Mouse (Mus musculus): ENCODE data around the gene Cfi.
A peak's percentile ranks its signal among the peaks of the same experiment; 100 is the strongest.

The Cfi gene

GRCm38 (mm10) chr3:129877327-129877726 lies 41.6 kb downstream of the Cfi start:
- DNase-seq (ENCODE audit: low spot score in 2 of 2), result no peak

GRCm38 (mm10) chr3:129878405-129879021 lies 42.8 kb downstream of the Cfi start, which contains the start of gene Pla2g12a:
Pla2g12a (plus strand) TSS chr3:129878606.
- DNase-seq (ENCODE audit: low spot score in 2 of 2), result peak; percentile 89

GRCm38 (mm10) chr3:129879131-129879757 lies 43.6 kb downstream of the Cfi start:
- DNase-seq (ENCODE audit: low spot score in 2 of 2), result no peak

- DNase-seq (ENCODE audit: low spot score in 2 of 2), result no peak
Observed at GRCm38 (mm10) chr3:129879913-129880312, 44.2 kb downstream of the Cfi start.

DNA sequence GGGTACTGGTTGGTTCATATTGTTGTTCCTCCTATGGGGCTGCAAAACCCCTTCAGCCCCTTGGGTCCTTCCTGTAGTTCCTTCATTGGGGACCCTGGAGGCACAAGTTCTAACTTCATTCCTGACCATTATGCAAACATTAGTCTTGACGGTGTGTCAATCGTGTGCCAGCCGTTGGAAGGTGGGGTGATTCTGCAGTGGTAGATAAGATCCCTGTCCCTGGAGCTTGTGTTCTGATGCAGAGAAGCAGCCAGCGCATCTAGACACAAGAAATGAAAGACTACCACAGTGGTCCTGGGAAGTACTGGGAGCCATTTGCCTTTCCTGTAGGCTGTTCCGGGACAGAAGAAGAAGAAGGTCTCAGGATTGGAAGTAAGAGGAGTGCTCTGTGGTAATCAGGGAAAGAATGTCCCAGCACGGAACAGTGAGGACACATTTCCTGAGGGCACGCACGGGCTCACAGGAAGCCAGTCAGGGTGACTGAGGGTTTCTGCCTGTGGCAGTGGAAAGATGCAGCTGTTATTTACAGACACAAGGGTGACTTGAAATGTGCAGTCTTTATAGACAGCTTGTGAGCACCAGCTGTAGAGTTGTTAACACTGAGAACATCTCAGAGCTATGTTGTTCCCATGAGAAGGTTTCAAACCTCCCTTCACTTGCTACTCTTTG lies 45.4 kb downstream of the Cfi start:
- no peak for DNase-seq (ENCODE audit: low spot score in 2 of 2)

- DNase-seq (ENCODE audit: low spot score in 2 of 2), result no peak
Observed at GRCm38 (mm10) chr3:129885577-129885976, 49.9 kb downstream of the Cfi start.

DNA sequence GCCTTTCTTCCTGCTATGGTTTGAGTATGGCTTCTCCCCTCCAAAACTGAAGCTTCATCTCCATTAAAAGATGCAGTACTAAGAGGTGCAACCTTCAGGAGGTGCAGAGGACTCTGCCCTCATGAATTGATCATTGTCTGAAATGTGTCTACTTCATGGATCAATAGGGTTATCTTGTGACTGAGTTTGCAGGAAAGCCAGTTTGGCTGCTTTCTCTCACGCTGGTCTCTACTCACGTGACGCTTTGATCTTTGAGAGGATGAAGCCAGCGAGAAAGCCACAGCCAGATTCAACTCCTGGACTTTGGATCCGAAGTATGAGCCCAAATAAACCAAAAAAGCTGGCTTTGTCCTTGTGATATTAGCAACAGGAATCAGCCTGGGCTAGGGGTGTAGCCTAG lies 50.7 kb downstream of the Cfi start:
- no peak for DNase-seq (ENCODE audit: low spot score in 2 of 2)

- DNase-seq (ENCODE audit: low spot score in 2 of 2), result no peak
Observed at GRCm38 (mm10) chr3:129887779-129888517, 52.3 kb downstream of the Cfi start.

DNA sequence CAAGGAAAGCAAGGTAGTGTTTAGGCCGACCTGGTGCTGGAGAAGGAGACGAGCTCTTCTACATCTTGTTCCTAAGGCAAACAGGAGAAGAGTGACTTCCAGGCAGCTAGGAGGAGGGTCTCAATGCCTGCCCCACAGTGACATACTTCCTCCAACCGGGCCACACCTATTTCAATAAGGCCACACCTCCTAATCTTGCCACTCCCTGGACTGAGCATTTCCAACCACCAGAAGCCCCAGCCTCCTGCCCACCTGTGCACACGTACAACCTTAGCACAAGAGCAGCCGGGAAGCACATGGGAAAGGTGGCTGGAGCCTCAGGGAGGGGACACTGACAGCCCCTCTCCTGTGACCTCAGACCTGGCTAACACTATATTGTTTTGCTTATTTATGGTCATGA lies 56.3 kb downstream of the Cfi start:
- DNase-seq (ENCODE audit: low spot score in 2 of 2), result no peak

DNA sequence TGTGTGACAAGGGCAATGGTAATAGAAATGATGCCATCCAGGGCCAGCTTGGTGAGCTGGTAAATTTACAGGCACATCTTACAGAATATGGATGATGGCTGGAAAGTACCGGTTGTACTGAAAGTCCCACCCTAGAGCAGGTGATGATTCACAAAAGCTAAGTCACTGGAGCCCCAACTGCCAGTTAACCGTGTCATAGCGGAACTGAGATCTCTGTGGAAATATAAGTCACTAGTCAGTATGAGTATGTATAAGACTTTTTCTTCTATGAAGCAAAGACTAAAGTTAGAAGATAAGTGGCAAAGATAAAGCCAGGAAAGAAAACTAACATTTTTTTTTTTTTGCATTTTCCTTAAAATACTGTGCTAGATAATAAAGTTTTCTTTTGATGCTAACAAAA lies 57.5 kb downstream of the Cfi start:
- no peak for DNase-seq (ENCODE audit: low spot score in 2 of 2)

DNA sequence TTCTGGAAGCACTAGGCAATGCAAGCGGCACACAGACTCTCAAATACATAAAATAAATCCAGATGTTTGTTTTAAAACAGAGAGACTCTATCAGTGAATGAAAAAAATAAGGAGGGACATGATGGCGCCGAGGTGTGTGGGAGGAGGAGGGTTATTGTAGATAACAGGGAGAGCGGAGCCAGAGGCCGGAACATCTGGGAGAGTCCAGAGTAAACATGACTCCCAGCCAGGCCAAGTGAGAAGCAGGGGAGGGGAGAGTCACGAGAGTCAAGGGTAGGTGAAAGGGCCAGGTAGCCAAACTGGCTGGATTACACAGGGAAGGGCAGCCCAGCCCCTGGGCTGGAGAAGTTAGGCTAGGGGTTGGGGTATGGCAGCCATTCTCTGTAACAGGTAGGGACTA lies 60.9 kb downstream of the Cfi start:
- DNase-seq (ENCODE audit: low spot score in 2 of 2), result no peak

DNA sequence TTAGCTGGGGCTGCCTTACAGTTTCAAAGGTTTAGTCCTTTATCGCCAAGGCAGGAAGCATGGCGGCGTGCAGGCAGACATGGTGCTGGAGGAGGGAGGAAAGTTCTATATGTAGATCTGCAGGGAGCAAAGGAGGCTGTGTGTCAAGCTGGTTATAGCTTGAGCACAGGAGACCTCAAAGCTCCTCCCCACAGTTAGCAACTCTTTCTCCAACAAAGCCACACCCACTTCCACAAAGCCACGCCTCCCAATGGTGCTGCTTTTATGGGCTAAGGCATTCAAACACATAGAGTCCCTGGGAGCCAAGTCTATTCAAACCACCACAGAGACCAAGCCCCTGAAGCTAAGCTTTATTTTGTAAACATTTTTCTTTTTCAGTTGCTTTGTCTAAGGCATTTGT lies 63.2 kb downstream of the Cfi start:
- no peak for DNase-seq (ENCODE audit: low spot score in 2 of 2)

GRCm38 (mm10) chr3:129901271-129901809 lies 65.7 kb downstream of the Cfi start, which contains the start of gene Casp6:
Casp6 (plus strand) TSS chr3:129901425.
- DNase-seq (ENCODE audit: low spot score in 2 of 2), result peak; percentile 34 to 37

DNA sequence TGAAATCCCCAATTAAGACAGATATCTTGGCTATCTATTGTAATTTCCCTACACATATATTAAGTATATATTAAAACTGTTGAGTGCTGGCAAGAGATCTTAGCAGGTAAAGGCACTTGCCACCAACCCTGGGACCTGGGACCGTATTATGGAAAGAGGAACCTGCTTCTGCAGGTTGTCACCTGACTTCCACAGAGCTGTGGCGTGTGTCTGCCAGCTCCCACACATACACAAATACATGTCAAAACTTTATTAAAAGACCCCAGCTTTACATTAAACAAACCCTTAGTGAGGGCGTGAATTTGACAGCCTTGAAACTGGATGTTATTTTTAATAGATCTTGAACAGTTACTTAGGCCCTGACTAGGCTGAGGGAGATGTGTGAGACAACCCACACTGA lies 67.7 kb downstream of the Cfi start:
- no peak for DNase-seq (ENCODE audit: low spot score in 2 of 2)

DNA sequence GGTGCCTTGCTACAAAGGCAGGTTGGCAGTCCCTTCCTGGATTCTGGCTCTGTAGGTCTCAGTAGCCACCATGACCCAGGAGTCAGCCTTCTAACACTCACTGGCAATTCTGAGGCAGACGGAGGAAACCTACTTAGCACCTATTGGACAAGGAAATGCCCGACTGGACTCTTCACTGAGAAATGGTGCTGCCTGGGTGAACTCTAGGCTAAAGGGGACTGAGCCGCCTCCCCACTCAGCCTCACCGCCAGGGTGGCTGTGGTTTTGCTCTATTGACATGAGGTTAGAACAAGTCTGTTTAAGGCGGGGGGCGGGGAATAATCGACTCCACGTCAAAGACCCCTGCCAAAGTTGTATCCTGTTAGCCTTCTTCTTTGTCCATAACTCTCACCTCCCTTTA lies 68.2 kb downstream of the Cfi start:
- DNase-seq (ENCODE audit: low spot score in 2 of 2), result no peak

DNA sequence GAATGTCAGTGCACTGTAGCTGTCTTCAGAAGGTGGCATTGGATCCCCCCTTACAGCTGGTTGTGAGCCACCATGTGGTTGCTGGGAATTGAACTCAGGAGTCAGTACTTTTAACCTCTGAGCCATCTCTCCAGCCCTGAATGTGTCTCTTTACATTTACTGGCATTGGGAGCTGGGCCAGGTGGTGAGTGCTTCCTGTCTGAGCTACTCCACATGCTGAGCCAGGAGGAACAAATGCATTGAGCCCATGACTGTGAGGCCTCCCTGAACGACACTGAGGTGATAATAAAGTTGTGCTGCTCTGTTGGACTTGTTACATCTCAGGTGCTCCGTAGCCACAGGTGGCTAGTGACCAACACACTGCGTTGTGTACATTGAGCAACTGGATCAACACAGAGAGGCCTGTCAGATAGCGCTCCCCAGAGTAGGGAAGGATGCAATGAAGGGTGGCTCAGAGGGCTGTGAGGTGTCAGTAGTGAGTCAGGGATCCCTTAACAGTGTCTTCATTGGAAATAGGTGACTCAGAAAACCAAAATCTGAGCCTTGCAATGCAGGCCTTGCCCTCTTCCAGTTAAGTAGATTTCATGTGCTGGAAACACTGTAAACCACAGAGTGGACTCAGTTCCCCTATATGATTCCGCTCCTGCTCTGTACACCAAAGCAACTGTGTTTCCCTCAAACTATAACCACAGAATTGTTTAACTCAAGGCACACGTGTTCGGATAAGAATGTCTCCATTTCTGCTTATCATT lies 68.9 kb downstream of the Cfi start:
- DNase-seq (ENCODE audit: low spot score in 2 of 2), result no peak

GRCm38 (mm10) chr3:129912025-129912424 lies 76.3 kb downstream of the Cfi start:
- no peak for DNase-seq (ENCODE audit: low spot score in 2 of 2)

DNA sequence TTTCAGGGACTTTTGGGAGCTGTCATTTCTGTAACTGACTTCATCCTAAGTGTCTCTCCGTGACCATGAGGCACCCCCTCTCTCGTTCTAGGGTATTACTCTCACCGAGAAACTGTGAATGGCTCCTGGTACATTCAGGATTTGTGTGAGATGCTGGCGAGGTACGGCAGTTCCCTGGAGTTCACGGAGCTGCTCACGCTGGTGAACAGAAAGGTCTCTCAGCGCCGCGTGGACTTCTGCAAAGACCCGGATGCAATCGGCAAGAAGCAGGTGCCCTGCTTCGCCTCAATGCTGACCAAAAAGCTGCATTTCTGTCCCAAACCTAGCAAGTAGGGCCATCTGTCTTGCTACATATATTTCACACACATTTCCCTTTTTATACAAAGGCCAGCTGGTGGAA lies 77.6 kb downstream of the Cfi start:
- DNase-seq (ENCODE audit: low spot score in 2 of 2), result no peak

- no peak for DNase-seq (ENCODE audit: low spot score in 2 of 2)
Observed at GRCm38 (mm10) chr3:129917424-129917823, 81.7 kb downstream of the Cfi start.

GRCm38 (mm10) chr3:129918434-129918833 lies 82.8 kb downstream of the Cfi start:
- peak; percentile 56 to 74 for DNase-seq (ENCODE audit: low spot score in 2 of 2)

DNA sequence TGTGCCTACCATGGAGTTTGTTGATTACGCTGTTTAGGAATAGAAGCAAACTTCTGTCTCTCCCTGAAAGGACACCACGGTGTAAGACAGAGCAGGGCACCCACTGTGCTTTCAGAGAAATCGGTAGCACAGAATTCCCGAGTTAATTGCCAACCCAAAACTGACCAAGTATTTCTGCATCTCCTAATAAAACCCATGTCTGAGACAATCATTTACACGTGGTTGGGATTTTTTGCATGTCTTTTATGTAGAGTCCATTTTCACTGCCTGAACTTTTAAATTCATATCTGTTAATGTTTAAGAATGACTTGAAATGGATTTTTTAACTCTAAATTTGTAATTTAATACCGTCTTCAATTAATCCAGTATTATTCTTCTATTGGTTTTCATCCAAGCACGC lies 87.9 kb downstream of the Cfi start:
- no peak for DNase-seq (ENCODE audit: low spot score in 2 of 2)
